Mouse (Mus musculus) kidney, embryonic 16.5 days (tissue): ENCODE results near the gene Adora1. TPM values are rescaled to one million over a fixed set of nuclear protein-coding genes. Genes with fewer than 3 reads are reported as not detected.
A peak's percentile ranks its signal among the peaks of the same experiment; 100 is the strongest.

Source experiments
- ATAC-seq: fragments of 200-750 bp; cut with Nextera tagmentation; 2 replicates; pipeline ENCODE4 v1.8.0; 2017; ENCODE audit warnings: moderate TSS enrichment; ENCODE audit not compliant: low FRiP score, low TSS enrichment
- H3K27ac ChIP-seq: fragments of 300-500 bp; sonication (generic); 2 replicates; pipeline ENCODE4 v1.5.1; 2014; ENCODE audit warnings: low read length
- H3K27me3 ChIP-seq: fragments of 300-500 bp; sonication (generic); 2 replicates; pipeline ENCODE4 v1.6.1; 2014; ENCODE audit warnings: low read length, control low read depth, mixed read lengths; ENCODE audit not compliant: insufficient read depth
- H3K36me3 ChIP-seq: fragments of 300-500 bp; sonication (generic); 2 replicates; pipeline ENCODE4 v1.6.1; 2014; ENCODE audit warnings: low read length, control low read depth, mixed read lengths; ENCODE audit not compliant: insufficient read depth
- H3K4me1 ChIP-seq: fragments of 300-500 bp; sonication (generic); 2 replicates; pipeline ENCODE4 v1.6.1; 2014; ENCODE audit warnings: low read length, control low read depth, mixed read lengths; ENCODE audit not compliant: insufficient read depth
- H3K4me2 ChIP-seq: fragments of 300-500 bp; sonication (generic); replicated peaks from 2 replicates; pipeline ENCODE4 v1.6.1; 2014; ENCODE audit warnings: low read depth, low read length
- H3K4me3 ChIP-seq: fragments of 300-500 bp; sonication (generic); 2 replicates; pipeline ENCODE4 v1.5.1; 2014; ENCODE audit warnings: mild to moderate bottlenecking, low read length
- H3K9ac ChIP-seq: fragments of 300-500 bp; sonication (generic); replicated peaks from 2 replicates; pipeline ENCODE4 v1.6.1; 2014; ENCODE audit warnings: low read length
- H3K9me3 ChIP-seq: fragments of 300-500 bp; sonication (generic); 2 replicates; pipeline ENCODE4 v1.6.1; 2016; ENCODE audit warnings: low read length, control low read depth
- WGBS: fragments of 180-500 bp; shearing (Covaris S2); extraction: QIAGEN DNeasy Blood & Tissue Kit; methylation state at CpG from one replicate; pipeline ENCODE4 v1.1.7; 2014; 5-methylcytosine and 5-hydroxymethylcytosine counted together
- polyA plus RNA-seq: library from polyadenylated mRNA; unstranded; fragments of >200 nt; fragmentation: Nextera tagmentation; extraction: Ambion mirVana; gene quantifications from 2 replicates; pipeline ENCODE4 v1.2.1, GENCODE M21; 2015

Gene Adora1
- polyA plus RNA-seq, 1 experiment from 2014 or later, result 10.4 TPM

- peaks cover 41% of the 10 kb centered on the region for H3K4me1 ChIP-seq
- H3K4me3 ChIP-seq, result no peak overlapping the region
- ATAC-seq, result no peak
- no peak overlapping the region for H3K4me2 ChIP-seq
- H3K9me3 ChIP-seq, result no peaks in the 10 kb centered on the region
- H3K27ac ChIP-seq, result no peak overlapping the region
- H3K27me3 ChIP-seq, result peaks cover 24% of the 10 kb centered on the region
- H3K9ac ChIP-seq, result no peak overlapping the region
- H3K36me3 ChIP-seq, result no peaks in the 10 kb centered on the region
- 73% methylated on average over 3 of the region's 3 CpGs for WGBS
Measured at GRCm38 (mm10) chr1:134231681-134232080, 3.5 kb downstream of the Adora1 start.

GRCm38 (mm10) chr1:134231270-134231669 lies 4.0 kb downstream of the Adora1 start:
- H3K4me2 ChIP-seq, result no peak overlapping the region
- 78% methylated on average over 3 of the region's 3 CpGs for WGBS
- H3K27me3 ChIP-seq, result peaks cover 21% of the 10 kb centered on the region
- no peaks in the 10 kb centered on the region for H3K9me3 ChIP-seq
- H3K4me1 ChIP-seq, result peaks cover 41% of the 10 kb centered on the region
- no peak overlapping the region for H3K27ac ChIP-seq
- no peak overlapping the region; the same call in 1 of the 2 replicates for H3K9ac ChIP-seq
- H3K4me3 ChIP-seq, result no peak overlapping the region
- no peaks in the 10 kb centered on the region for H3K36me3 ChIP-seq
- ATAC-seq, result no peak

GRCm38 (mm10) chr1:134230638-134231228 lies 4.5 kb downstream of the Adora1 start:
- ATAC-seq, result no peak
- Histone ChIP-seq H3K9me3 (no peaks in the 10 kb centered on the region), H3K9ac (no peak overlapping the region; the same call in 1 of the 2 replicates), H3K27me3 (peaks cover 18% of the 10 kb centered on the region), H3K4me1 (peaks cover 36% of the 10 kb centered on the region), H3K36me3 (no peaks in the 10 kb centered on the region), H3K27ac (no peak overlapping the region), H3K4me3 (no peak overlapping the region), H3K4me2 (no peak overlapping the region)
- 76% methylated on average over 10 of the region's 10 CpGs for whole genome bisulfite sequencing

- Histone ChIP-seq H3K36me3 (no peaks in the 10 kb centered on the region), H3K27ac (no peak overlapping the region), H3K4me1 (peaks cover 29% of the 10 kb centered on the region), H3K9me3 (no peaks in the 10 kb centered on the region), H3K4me3 (no peak overlapping the region), H3K9ac (no peak overlapping the region), H3K4me2 (no peak overlapping the region), H3K27me3 (peaks cover 14% of the 10 kb centered on the region)
- 65% methylated on average over 5 of the region's 5 CpGs for WGBS
- no peak for ATAC-seq
Measured at GRCm38 (mm10) chr1:134229806-134230575, 5.2 kb downstream of the Adora1 start.

GRCm38 (mm10) chr1:134226739-134227138 lies 8.5 kb downstream of the Adora1 start:
- no peak overlapping the region for H3K9ac ChIP-seq
- H3K36me3 ChIP-seq, result no peaks in the 10 kb centered on the region
- no peak overlapping the region for H3K4me2 ChIP-seq
- no peaks in the 10 kb centered on the region for H3K9me3 ChIP-seq
- no peak for ATAC-seq
- peaks cover 22% of the 10 kb centered on the region; the same call in 1 of the 2 replicates for H3K4me1 ChIP-seq
- no peak overlapping the region for H3K4me3 ChIP-seq
- H3K27me3 ChIP-seq, result no peaks in the 10 kb centered on the region
- 73% methylated on average over 8 of the region's 8 CpGs for WGBS
- no peak overlapping the region for H3K27ac ChIP-seq

- Histone ChIP-seq H3K4me3 (no peak overlapping the region), H3K9ac (no peak overlapping the region), H3K9me3 (no peaks in the 10 kb centered on the region), H3K27ac (no peak overlapping the region), H3K27me3 (no peaks in the 10 kb centered on the region), H3K36me3 (no peaks in the 10 kb centered on the region), H3K4me1 (peaks cover 18% of the 10 kb centered on the region; the same call in 1 of the 2 replicates), H3K4me2 (no peak overlapping the region)
- 91% methylated on average over 5 of the region's 5 CpGs for WGBS
- no peak for ATAC-seq
Measured at GRCm38 (mm10) chr1:134225375-134225774, 9.9 kb downstream of the Adora1 start.

GRCm38 (mm10) chr1:134224649-134225227 lies 10.5 kb downstream of the Adora1 start:
- 73% methylated on average over 12 of the region's 12 CpGs for WGBS
- Histone ChIP-seq H3K9ac (no peak overlapping the region), H3K27ac (no peak overlapping the region), H3K36me3 (no peaks in the 10 kb centered on the region), H3K4me1 (peaks cover 18% of the 10 kb centered on the region; the same call in 1 of the 2 replicates), H3K27me3 (no peaks in the 10 kb centered on the region), H3K4me3 (no peak overlapping the region), H3K9me3 (no peaks in the 10 kb centered on the region), H3K4me2 (no peak overlapping the region)
- ATAC-seq, result no peak

GRCm38 (mm10) chr1:134222122-134223055 lies 12.8 kb downstream of the Adora1 start:
- WGBS, result 42% methylated on average over 8 of the region's 8 CpGs
- Histone ChIP-seq H3K4me3 (no peak overlapping the region), H3K36me3 (no peaks in the 10 kb centered on the region), H3K27me3 (no peaks in the 10 kb centered on the region), H3K9me3 (no peaks in the 10 kb centered on the region), H3K27ac (no peak overlapping the region), H3K4me2 (no peak overlapping the region), H3K4me1 (peaks cover 22% of the 10 kb centered on the region; the same call in 1 of the 2 replicates), H3K9ac (no peak overlapping the region)
- peak; percentile 35; the same call in 1 of the 2 replicates for ATAC-seq

GRCm38 (mm10) chr1:134221172-134221571 lies 14.1 kb downstream of the Adora1 start:
- H3K27ac ChIP-seq, result no peak overlapping the region
- WGBS, result 92% methylated on average over 1 of the region's 1 CpGs
- no peaks in the 10 kb centered on the region for H3K9me3 ChIP-seq
- H3K4me3 ChIP-seq, result no peak overlapping the region
- no peaks in the 10 kb centered on the region for H3K36me3 ChIP-seq
- H3K27me3 ChIP-seq, result no peaks in the 10 kb centered on the region
- ATAC-seq, result no peak
- H3K4me1 ChIP-seq, result peaks cover 31% of the 10 kb centered on the region; the same call in 1 of the 2 replicates
- H3K4me2 ChIP-seq, result no peak overlapping the region
- H3K9ac ChIP-seq, result no peak overlapping the region
